Mouse (Mus musculus) kidney, embryonic 14.5 days (tissue): ENCODE measurements at regions not wholly inside any gene's neighbourhood (a gene's known extent, or its start where the extent isn't known, plus 50 kb on each side); places are given as distances from the start of the nearest gene placed in this dataset.

Source experiments
- ATAC-seq: fragments of 200-750 bp; cut with Nextera tagmentation; 2 replicates; pipeline ENCODE4 v1.8.0; 2017; ENCODE audit warnings: moderate number of reproducible peaks, mild to moderate bottlenecking, moderate TSS enrichment, moderate library complexity; ENCODE audit not compliant: low FRiP score, low TSS enrichment
- H3K27ac ChIP-seq: fragments of 300-500 bp; sonication (generic); 2 replicates; pipeline ENCODE4 v1.5.1; 2014; ENCODE audit warnings: low read depth, mild to moderate bottlenecking, low read length, moderate library complexity, mixed read lengths
- H3K27me3 ChIP-seq: fragments of 300-500 bp; sonication (generic); 2 replicates; pipeline ENCODE4 v1.6.1; 2014; ENCODE audit warnings: mild to moderate bottlenecking, low read length; ENCODE audit not compliant: control insufficient read depth, insufficient read depth
- H3K36me3 ChIP-seq: fragments of 300-500 bp; sonication (generic); 2 replicates; pipeline ENCODE4 v1.6.1; 2014; ENCODE audit warnings: low read length, mixed read lengths; ENCODE audit not compliant: control insufficient read depth, insufficient read depth
- H3K4me1 ChIP-seq: fragments of 300-500 bp; sonication (generic); 2 replicates; pipeline ENCODE4 v1.6.1; 2014; ENCODE audit warnings: low read length, mixed read lengths; ENCODE audit not compliant: control insufficient read depth, insufficient read depth
- H3K4me2 ChIP-seq: fragments of 300-500 bp; sonication (generic); replicated peaks from 2 replicates; pipeline ENCODE4 v1.6.1; 2014; ENCODE audit warnings: low read depth, mild to moderate bottlenecking, low read length
- H3K4me3 ChIP-seq: fragments of 300-500 bp; sonication (generic); 2 replicates; pipeline ENCODE4 v1.5.1; 2014; ENCODE audit warnings: mild to moderate bottlenecking, low read length
- H3K9ac ChIP-seq: fragments of 300-500 bp; sonication (generic); 2 replicates; pipeline ENCODE4 v1.6.1; 2014; ENCODE audit warnings: low read depth, mild to moderate bottlenecking, low read length, moderate library complexity
- H3K9me3 ChIP-seq: fragments of 300-500 bp; sonication (generic); 2 replicates; pipeline ENCODE4 v1.6.1; 2016; ENCODE audit warnings: low read length; ENCODE audit not compliant: control insufficient read depth
- WGBS: fragments of 180-500 bp; shearing (Covaris S2); extraction: QIAGEN DNeasy Blood & Tissue Kit; methylation state at CpG from one replicate; pipeline ENCODE4 v1.1.7; 2014; 5-methylcytosine and 5-hydroxymethylcytosine counted together

GRCm38 (mm10) chr3:156410126-156410525 is 151.5 kb upstream of the Negr1 start:
- WGBS: 32% methylated on average over 1 of the region's 1 CpGs
- no peaks in the 10 kb centered on the region for H3K4me1 ChIP-seq
- no peaks in the 10 kb centered on the region for H3K9me3 ChIP-seq
- H3K9ac ChIP-seq: no peak overlapping the region
- H3K4me3 ChIP-seq: no peak overlapping the region
- H3K27ac ChIP-seq: no peak overlapping the region
- no peak overlapping the region for H3K4me2 ChIP-seq
- ATAC-seq: no peak
- H3K27me3 ChIP-seq: no peaks in the 10 kb centered on the region
- H3K36me3 ChIP-seq: no peaks in the 10 kb centered on the region

DNA sequence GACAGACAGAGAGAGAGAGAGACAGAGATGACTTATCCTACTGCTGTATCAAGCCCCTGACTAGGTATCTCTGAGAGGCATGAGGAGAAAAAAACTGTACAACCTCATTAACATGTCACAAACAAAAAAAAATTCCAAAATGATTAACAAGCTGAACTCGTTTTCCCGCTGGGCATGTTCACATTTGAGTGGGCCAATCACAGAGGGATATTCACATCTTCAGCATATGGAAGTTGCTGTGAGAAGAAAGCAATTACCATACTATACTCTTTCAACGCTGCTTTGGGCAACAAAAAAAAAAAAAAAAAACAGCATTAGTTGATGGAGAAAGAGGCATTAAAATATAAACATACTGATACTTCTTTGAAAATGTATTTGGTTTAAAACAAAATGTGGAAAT is 148.8 kb upstream of the Negr1 start:
- Histone ChIP-seq H3K36me3 (no peaks in the 10 kb centered on the region), H3K27ac (no peak overlapping the region), H3K4me1 (no peaks in the 10 kb centered on the region), H3K4me3 (no peak overlapping the region), H3K4me2 (no peak overlapping the region), H3K9ac (no peak overlapping the region), H3K27me3 (no peaks in the 10 kb centered on the region), H3K9me3 (no peaks in the 10 kb centered on the region)
- ATAC-seq: no peak
- 71% methylated on average over 3 of the region's 3 CpGs for WGBS

- Histone ChIP-seq H3K27ac (no peak overlapping the region), H3K4me3 (no peak overlapping the region), H3K27me3 (no peaks in the 10 kb centered on the region), H3K9ac (no peak overlapping the region), H3K36me3 (no peaks in the 10 kb centered on the region), H3K9me3 (no peaks in the 10 kb centered on the region), H3K4me2 (no peak overlapping the region), H3K4me1 (no peaks in the 10 kb centered on the region)
- 89% methylated on average over 13 of the region's 13 CpGs for WGBS
- no peak for ATAC-seq
These were observed 146.9 kb upstream of the Negr1 start for GRCm38 (mm10) chr3:156414431-156415427.

GRCm38 (mm10) chr3:156418124-156418523 is 143.5 kb upstream of the Negr1 start:
- Histone ChIP-seq H3K4me3 (no peak overlapping the region), H3K4me1 (no peaks in the 10 kb centered on the region), H3K9ac (no peak overlapping the region), H3K4me2 (no peak overlapping the region), H3K36me3 (no peaks in the 10 kb centered on the region), H3K27me3 (no peaks in the 10 kb centered on the region), H3K27ac (no peak overlapping the region), H3K9me3 (no peaks in the 10 kb centered on the region)
- ATAC-seq: no peak

- no peaks in the 10 kb centered on the region for H3K9me3 ChIP-seq
- no peak overlapping the region for H3K9ac ChIP-seq
- no peaks in the 10 kb centered on the region for H3K36me3 ChIP-seq
- WGBS: 63% methylated on average over 3 of the region's 3 CpGs
- H3K4me2 ChIP-seq: no peak overlapping the region
- H3K27ac ChIP-seq: no peak overlapping the region
- no peak overlapping the region for H3K4me3 ChIP-seq
- no peaks in the 10 kb centered on the region for H3K4me1 ChIP-seq
- no peak for ATAC-seq
- H3K27me3 ChIP-seq: no peaks in the 10 kb centered on the region
These were observed 138.5 kb upstream of the Negr1 start for GRCm38 (mm10) chr3:156423100-156423499.

DNA sequence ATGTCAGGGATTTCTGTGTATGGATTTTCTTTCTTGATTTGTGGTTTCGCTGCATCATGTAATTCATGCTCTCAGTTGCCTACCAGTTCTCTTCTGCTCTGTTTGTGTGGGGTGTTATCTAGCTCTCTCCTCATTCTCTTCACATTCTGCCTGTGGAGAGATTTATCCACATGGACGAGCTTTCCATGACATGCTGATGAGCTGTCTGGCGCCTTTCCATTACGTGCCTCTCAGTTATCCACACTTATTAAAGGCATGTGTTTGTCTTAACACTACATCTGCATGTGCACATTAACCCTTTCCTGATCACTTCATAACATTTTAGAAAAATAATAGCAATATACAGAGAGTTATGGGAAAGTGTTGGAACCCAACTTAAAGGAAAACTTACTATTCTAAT is 106.6 kb upstream of the Negr1 start:
- Histone ChIP-seq H3K27me3 (no peaks in the 10 kb centered on the region), H3K36me3 (no peaks in the 10 kb centered on the region)
- WGBS: 64% methylated on average over 4 of the region's 4 CpGs

DNA sequence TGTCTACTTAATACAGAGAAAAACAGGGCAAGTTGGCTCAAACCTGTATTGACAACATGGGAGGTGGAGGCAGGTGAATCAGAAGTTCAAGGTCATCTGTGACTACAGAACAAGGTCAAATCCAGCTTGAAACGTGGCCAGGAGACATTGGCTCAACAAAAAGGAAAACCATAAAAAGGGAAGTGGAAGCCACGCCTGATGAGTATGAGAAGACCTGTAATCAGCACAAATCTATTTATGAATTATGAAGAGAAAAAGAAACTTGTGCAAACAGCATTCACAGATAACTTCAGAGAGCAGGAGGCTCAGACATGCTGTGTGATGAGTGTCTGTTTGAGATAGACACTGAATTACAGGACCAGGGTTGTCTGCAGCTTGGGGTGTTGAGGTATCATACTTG is 98.3 kb upstream of the Negr1 start:
- 57% methylated on average over 2 of the region's 2 CpGs for WGBS

More for the DNA sequence above, 106.6 kb upstream of the Negr1 start:
- H3K4me1 ChIP-seq: no peaks in the 10 kb centered on the region
- H3K9ac ChIP-seq: no peak overlapping the region
- no peak overlapping the region for H3K27ac ChIP-seq
- no peaks in the 10 kb centered on the region for H3K9me3 ChIP-seq
- no peak overlapping the region for H3K4me3 ChIP-seq
- no peak overlapping the region for H3K4me2 ChIP-seq
- ATAC-seq: no peak

GRCm38 (mm10) chr3:156465601-156466000 is 96.0 kb upstream of the Negr1 start:
- H3K4me3 ChIP-seq: no peak overlapping the region
- H3K27ac ChIP-seq: no peak overlapping the region
- no peaks in the 10 kb centered on the region for H3K4me1 ChIP-seq
- no peak overlapping the region for H3K4me2 ChIP-seq
- no peaks in the 10 kb centered on the region for H3K36me3 ChIP-seq
- WGBS: 79% methylated on average over 5 of the region's 5 CpGs
- H3K9me3 ChIP-seq: no peaks in the 10 kb centered on the region
- no peak overlapping the region for H3K9ac ChIP-seq
- no peak for ATAC-seq
- no peaks in the 10 kb centered on the region for H3K27me3 ChIP-seq

More for the DNA sequence above, 98.3 kb upstream of the Negr1 start:
- H3K36me3 ChIP-seq: no peaks in the 10 kb centered on the region
- no peak for ATAC-seq
- H3K4me2 ChIP-seq: no peak overlapping the region
- no peak overlapping the region for H3K4me3 ChIP-seq
- H3K4me1 ChIP-seq: no peaks in the 10 kb centered on the region
- H3K9me3 ChIP-seq: no peaks in the 10 kb centered on the region
- no peak overlapping the region for H3K9ac ChIP-seq
- no peaks in the 10 kb centered on the region for H3K27me3 ChIP-seq
- no peak overlapping the region for H3K27ac ChIP-seq

DNA sequence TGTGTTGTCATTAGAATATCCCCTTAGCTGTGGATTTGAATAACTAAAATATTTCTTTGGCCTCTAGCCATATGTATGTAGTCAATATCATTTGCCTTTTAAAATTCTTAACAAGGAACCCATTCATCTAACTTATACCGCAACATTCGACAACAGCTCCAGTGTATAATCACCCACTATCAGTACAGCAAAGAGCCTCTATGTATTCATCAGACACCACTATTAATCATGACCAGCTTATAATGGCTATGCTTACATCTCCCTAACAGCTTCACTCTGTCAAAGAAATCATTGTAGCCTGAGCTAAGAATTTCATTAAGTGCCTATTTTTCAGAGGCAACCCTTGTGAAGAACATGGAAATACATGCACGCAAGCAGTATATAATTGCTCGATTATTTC is 88.9 kb upstream of the Negr1 start:
- no peak for ATAC-seq
- no peak overlapping the region for H3K4me2 ChIP-seq
- H3K27ac ChIP-seq: no peak overlapping the region
- 91% methylated on average over 4 of the region's 4 CpGs for WGBS
- H3K36me3 ChIP-seq: no peaks in the 10 kb centered on the region
- H3K4me1 ChIP-seq: no peaks in the 10 kb centered on the region
- no peak overlapping the region for H3K4me3 ChIP-seq
- H3K9me3 ChIP-seq: no peaks in the 10 kb centered on the region
- H3K27me3 ChIP-seq: no peaks in the 10 kb centered on the region
- H3K9ac ChIP-seq: no peak overlapping the region
